Mouse (Mus musculus): ENCODE data around the gene Cyth1.

- TF ChIP-seq CTCF (IDR thresholded peaks at IDR 0.05; ENCODE audit: low read depth, low read length): no peak
- no peak for TF ChIP-seq EP300 (IDR thresholded peaks at IDR 0.05; ENCODE audit: insufficient read depth, low read depth, low read length)
- no peak for TF ChIP-seq POLR2A (IDR thresholded peaks at IDR 0.05; ENCODE audit: insufficient read depth, low read length)
Measured at GRCm38 (mm10) chr11:118256371-118256770, 8.0 kb upstream of the Cyth1 start.

Data from ES-Bruce4 (cell line).